Mouse (Mus musculus) myocyte (in vitro differentiated cells): ENCODE results near the gene Thap2. TPM values are rescaled to one million over a fixed set of nuclear protein-coding genes. Genes with fewer than 3 reads are reported as not detected.
A peak's percentile ranks its signal among the peaks of the same experiment; 100 is the strongest.

Experiments
- H3K27me3 ChIP-seq: one replicate; pipeline ENCODE4 v1.6.1; 2011; ENCODE audit not compliant: control insufficient read depth, insufficient read depth, insufficient read length
- H3K36me3 ChIP-seq: one replicate; pipeline ENCODE4 v1.6.1; 2011; ENCODE audit not compliant: control insufficient read depth, insufficient read depth
- H3K4me2 ChIP-seq: one replicate; pipeline ENCODE4 v1.6.1; 2011; ENCODE audit warnings: low read depth, control low read depth
- H3K4me3 ChIP-seq: one replicate; pipeline ENCODE4 v1.5.1; 2011; ENCODE audit warnings: mild to moderate bottlenecking, control low read depth, moderate library complexity
- H3K79me2 ChIP-seq: one replicate; pipeline ENCODE4 v1.6.1; 2011; ENCODE audit not compliant: control insufficient read depth, insufficient read depth
- H3ac ChIP-seq: one replicate; pipeline ENCODE4 v1.6.1; 2011; ENCODE audit not compliant: control insufficient read depth, insufficient read length
- CEBPB ChIP-seq: IDR thresholded peaks from 2 replicates; pipeline ENCODE4 v1.6.1; 2011; ENCODE audit warnings: mild to moderate bottlenecking, moderate library complexity; ENCODE audit not compliant: poor library complexity, insufficient read depth, severe bottlenecking
- E2F4 ChIP-seq: IDR thresholded peaks from one replicate; pipeline ENCODE4 v1.6.1; 2011; ENCODE audit warnings: mild to moderate bottlenecking, control low read depth, moderate library complexity; ENCODE audit not compliant: insufficient read depth
- MAX ChIP-seq: IDR thresholded peaks from one replicate; pipeline ENCODE4 v1.6.1; 2011; ENCODE audit warnings: low read depth, mild to moderate bottlenecking, control low read depth
- MYOD1 ChIP-seq, 3 experiments: IDR thresholded peaks; one replicate each; pipeline ENCODE4 v1.6.1; 2011; ENCODE audit warnings: control low read depth in 2 of 3, low read depth in 2 of 3, mild to moderate bottlenecking in 2 of 3, moderate library complexity in 1 of 3; ENCODE audit not compliant: insufficient read length in 2 of 3, control insufficient read depth in 1 of 3
- MYOG ChIP-seq, 3 experiments: IDR thresholded peaks; one replicate each; pipeline ENCODE4 v1.6.1; 2011; ENCODE audit warnings: control low read depth in 2 of 3, low read depth in 2 of 3, mild to moderate bottlenecking in 2 of 3; ENCODE audit not compliant: insufficient read length in 2 of 3, control insufficient read depth in 1 of 3, insufficient read depth in 1 of 3
- POLR2A ChIP-seq: IDR thresholded peaks from one replicate; pipeline ENCODE4 v1.6.1; 2011; ENCODE audit warnings: low read depth, mild to moderate bottlenecking, control low read depth, moderate library complexity; ENCODE audit not compliant: insufficient read length
- POLR2AphosphoS2 ChIP-seq: IDR thresholded peaks from one replicate; pipeline ENCODE4 v1.6.1; 2011; ENCODE audit warnings: low read depth, control low read depth; ENCODE audit not compliant: insufficient read length
- REST ChIP-seq: IDR thresholded peaks from one replicate; pipeline ENCODE4 v1.6.1; 2011; ENCODE audit warnings: mild to moderate bottlenecking, control low read depth, moderate library complexity; ENCODE audit not compliant: insufficient read depth, insufficient read length
- SRF ChIP-seq: IDR thresholded peaks from one replicate; pipeline ENCODE4 v1.6.1; 2011; ENCODE audit warnings: low read depth; ENCODE audit not compliant: control insufficient read depth, insufficient read length
- TCF12 ChIP-seq: IDR thresholded peaks from one replicate; pipeline ENCODE4 v1.6.1; 2011; ENCODE audit warnings: mild to moderate bottlenecking, control low read depth; ENCODE audit not compliant: poor library complexity, insufficient read depth, severe bottlenecking
- TCF3 ChIP-seq: IDR thresholded peaks from one replicate; pipeline ENCODE4 v1.6.1; 2011; ENCODE audit warnings: low read depth, control low read depth; ENCODE audit not compliant: insufficient read length
- USF1 ChIP-seq: IDR thresholded peaks from one replicate; pipeline ENCODE4 v1.6.1; 2011; ENCODE audit warnings: low read depth, mild to moderate bottlenecking, control low read depth, moderate library complexity
- polyA plus RNA-seq: library from polyadenylated mRNA; unstranded; fragments of >200 nt; fragmentation: generic; extraction: Trizol; gene quantifications from one replicate; pipeline ENCODE4 v1.2.1, GENCODE M21; 2012; ENCODE audit warnings: missing spikeins

Thap2 gene
- polyA plus RNA-seq, 1 experiment: 5.8 TPM

GRCm38 (mm10) chr10:115413496-115413895 is 29.3 kb upstream of the Thap2 start:
- no peak overlapping the region for H3K4me2 ChIP-seq
- no peak overlapping the region for H3K4me3 ChIP-seq
- TF ChIP-seq MAX (no peak), MYOG (IDR thresholded peaks at IDR 0.05; ENCODE audit: control insufficient read depth in 1 of 3, insufficient read depth in 1 of 3, insufficient read length in 2 of 3, low read depth in 2 of 3) (no peak), TCF12 (no peak), POLR2A (no peak), REST (no peak), TCF3 (no peak), CEBPB (no peak), POLR2AphosphoS2 (no peak), SRF (no peak), E2F4 (no peak)
- no peaks in the 10 kb centered on the region for H3K79me2 ChIP-seq
- H3ac ChIP-seq: no peak overlapping the region
- no peaks in the 10 kb centered on the region for H3K27me3 ChIP-seq
- peaks cover 97% of the 10 kb centered on the region for H3K36me3 ChIP-seq

DNA sequence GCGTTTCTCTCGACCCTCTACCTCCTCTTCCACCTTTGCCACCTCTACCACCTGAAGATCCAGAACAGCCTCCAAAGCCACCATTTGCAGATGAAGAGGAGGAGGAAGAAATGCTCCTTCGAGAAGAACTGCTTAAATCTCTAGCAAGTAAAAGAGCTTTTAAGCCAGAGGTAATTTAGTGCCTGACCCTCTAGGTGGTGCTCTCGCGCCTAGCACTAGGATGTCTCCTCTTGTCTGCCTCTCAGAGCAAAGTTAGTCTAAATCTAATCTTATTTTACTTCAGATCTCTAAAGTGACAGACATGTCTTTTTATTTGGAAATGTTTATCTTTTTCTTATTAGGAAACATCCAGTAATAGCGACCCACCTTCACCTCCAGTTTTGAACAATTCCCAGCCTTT is 22.1 kb upstream of the Thap2 start:
- TF ChIP-seq SRF: no peak
- TF ChIP-seq CEBPB: no peak
- TF ChIP-seq TCF3: no peak
- no peak for TF ChIP-seq MAX
- TF ChIP-seq MYOD1 (IDR thresholded peaks at IDR 0.05; ENCODE audit: control insufficient read depth in 1 of 3, insufficient read length in 2 of 3, low read depth in 2 of 3): no peak
- TF ChIP-seq MYOG (IDR thresholded peaks at IDR 0.05; ENCODE audit: control insufficient read depth in 1 of 3, insufficient read depth in 1 of 3, insufficient read length in 2 of 3, low read depth in 2 of 3): no peak
- TF ChIP-seq USF1: no peak
- no peak for TF ChIP-seq E2F4
- TF ChIP-seq POLR2AphosphoS2: no peak
- TF ChIP-seq REST: no peak
- TF ChIP-seq POLR2A: no peak
- no peak for TF ChIP-seq TCF12
- Histone ChIP-seq H3K79me2 (peaks cover 1% of the 10 kb centered on the region), H3K4me2 (no peak overlapping the region), H3K27me3 (no peaks in the 10 kb centered on the region), H3K36me3 (peaks cover 85% of the 10 kb centered on the region), H3ac (no peak overlapping the region), H3K4me3 (no peak overlapping the region)

DNA sequence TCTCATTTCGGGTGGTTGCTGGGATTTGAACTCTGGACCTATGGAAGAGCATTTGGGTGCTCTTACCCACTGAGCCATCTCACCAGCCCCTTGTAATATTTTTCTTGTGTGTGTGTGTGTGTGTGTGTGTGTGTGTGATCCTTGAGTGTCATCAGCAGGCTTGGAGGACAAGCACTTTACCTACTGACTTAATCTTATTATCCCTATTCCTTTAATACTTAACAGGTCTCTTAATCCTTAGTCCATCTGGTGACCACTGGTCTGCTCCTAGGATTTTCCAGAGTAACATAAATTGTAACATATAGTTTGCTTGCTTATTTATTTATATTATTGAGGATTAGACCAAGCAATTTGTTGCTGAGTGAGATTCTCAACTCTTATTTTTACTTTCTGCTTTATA is 7.7 kb upstream of the Thap2 start:
- H3K4me2 ChIP-seq: peak overlapping the region; percentile 19
- peaks cover 85% of the 10 kb centered on the region for H3K36me3 ChIP-seq
- no peaks in the 10 kb centered on the region for H3K27me3 ChIP-seq
- H3ac ChIP-seq: no peak overlapping the region
- peaks cover 98% of the 10 kb centered on the region for H3K79me2 ChIP-seq
- H3K4me3 ChIP-seq: no peak overlapping the region
- TF ChIP-seq MAX (no peak), SRF (no peak), USF1 (no peak), MYOG (IDR thresholded peaks at IDR 0.05; ENCODE audit: control insufficient read depth in 1 of 3, insufficient read depth in 1 of 3, insufficient read length in 2 of 3, low read depth in 2 of 3) (no peak), POLR2A (no peak), MYOD1 (IDR thresholded peaks at IDR 0.05; ENCODE audit: control insufficient read depth in 1 of 3, insufficient read length in 2 of 3, low read depth in 2 of 3) (no peak), TCF3 (no peak)

DNA sequence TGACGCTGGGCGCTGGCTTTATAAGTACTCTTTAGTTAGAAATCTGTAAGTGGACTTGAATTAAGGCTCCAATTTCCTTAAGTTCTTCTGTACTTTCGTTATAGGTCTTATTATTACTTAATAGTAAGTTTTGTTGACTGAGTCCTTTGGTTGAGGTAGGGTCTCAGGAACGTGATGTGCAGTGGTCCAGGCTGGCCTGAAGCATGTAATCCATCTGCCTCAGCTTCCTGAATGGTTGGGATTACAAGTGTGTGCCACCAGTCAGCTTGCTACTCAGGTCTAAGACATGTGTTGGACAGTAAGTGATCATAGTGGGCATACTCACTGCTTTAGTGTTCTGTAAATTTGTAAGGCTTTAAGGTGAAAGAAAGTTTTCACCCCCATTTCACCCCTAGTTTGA is 6.8 kb upstream of the Thap2 start:
- no peaks in the 10 kb centered on the region for H3K27me3 ChIP-seq
- H3K36me3 ChIP-seq: peaks cover 79% of the 10 kb centered on the region
- H3K4me3 ChIP-seq: no peak overlapping the region
- peaks cover 98% of the 10 kb centered on the region for H3K79me2 ChIP-seq
- no peak overlapping the region for H3ac ChIP-seq
- H3K4me2 ChIP-seq: peak overlapping the region; percentile 8
- TF ChIP-seq POLR2AphosphoS2 (peak; percentile 51), REST (no peak)

DNA sequence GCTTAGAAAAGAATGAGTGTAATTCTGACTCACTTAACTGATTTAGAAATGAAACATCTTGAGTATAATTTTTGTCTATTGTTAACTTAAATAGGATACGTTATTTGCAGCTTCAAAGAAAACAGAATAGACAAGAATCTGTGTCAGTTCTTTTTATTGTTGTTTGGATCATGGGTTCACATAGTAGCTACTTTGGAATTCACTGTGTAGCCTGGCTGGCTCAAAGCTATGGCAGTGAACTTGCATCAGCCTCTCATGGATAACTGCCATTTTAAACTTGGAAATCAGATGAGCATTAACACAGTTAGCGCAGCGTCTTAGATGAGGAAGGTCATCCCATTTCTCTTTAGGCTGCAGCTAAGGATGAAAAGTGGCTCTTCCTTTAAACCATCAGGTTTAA is 3.6 kb upstream of the Thap2 start:
- H3K27me3 ChIP-seq: no peaks in the 10 kb centered on the region
- H3K4me2 ChIP-seq: peak overlapping the region; percentile 78
- H3K36me3 ChIP-seq: peaks cover 52% of the 10 kb centered on the region
- peak overlapping the region; percentile 95 for H3K4me3 ChIP-seq
- TF ChIP-seq CEBPB (peak; percentile 87), TCF12 (no peak)
- peaks cover 90% of the 10 kb centered on the region for H3K79me2 ChIP-seq
- no peak overlapping the region for H3ac ChIP-seq
